Mouse (Mus musculus): ENCODE data around the gene Dtnbp1. TPM values are rescaled to one million over a fixed set of nuclear protein-coding genes. Genes with fewer than 3 reads are reported as not detected.

The Dtnbp1 gene
- polyA plus RNA-seq, 1 experiment = 109 TPM

- TF ChIP-seq CTCF (IDR thresholded peaks at IDR 0.05; ENCODE audit: borderline replicate concordance, insufficient read depth, low read depth, low read length) (no peak), POLR2A (IDR thresholded peaks at IDR 0.05; ENCODE audit: borderline replicate concordance, insufficient read depth, low read length) (no peak)
- Histone ChIP-seq H3K4me3 (replicated peaks; ENCODE audit: insufficient read depth, low read depth, low read length) (peak overlapping the region; percentile 86), H3K4me1 (ENCODE audit: control insufficient read depth, insufficient read depth, low read length) (peaks cover 5% of the 10 kb centered on the region; the same call in 1 of the 2 replicates), H3K27ac (ENCODE audit: insufficient read depth, low read length) (peak overlapping the region; percentile 59), H3K27me3 (ENCODE audit: control insufficient read depth, insufficient read depth, low read length) (no peaks in the 10 kb centered on the region)
- DNase-seq = peak; percentile 68 to 71
- WGBS = under 1% methylated on average over 52 of the region's 52 CpGs
Measured at GRCm38 (mm10) chr13:45001228-45001910, 578 bp downstream of the Dtnbp1 start.

- peak; percentile 47 to 56 for DNase-seq
- no peak overlapping the region for H3K27ac ChIP-seq (ENCODE audit: insufficient read depth, low read length)
- 9% methylated on average over 7 of the region's 7 CpGs for WGBS
Measured at GRCm38 (mm10) chr13:45000836-45001227, 1.1 kb downstream of the Dtnbp1 start.

GRCm38 (mm10) chr13:44999211-44999610, 2.7 kb downstream of the Dtnbp1 start:
- Histone ChIP-seq H3K4me3 (replicated peaks; ENCODE audit: insufficient read depth, low read depth, low read length) (no peak overlapping the region), H3K27ac (ENCODE audit: insufficient read depth, low read length) (no peak overlapping the region), H3K4me1 (ENCODE audit: control insufficient read depth, insufficient read depth, low read length) (peaks cover 5% of the 10 kb centered on the region; the same call in 1 of the 2 replicates), H3K27me3 (ENCODE audit: control insufficient read depth, insufficient read depth, low read length) (no peaks in the 10 kb centered on the region)
- TF ChIP-seq POLR2A (IDR thresholded peaks at IDR 0.05; ENCODE audit: borderline replicate concordance, insufficient read depth, low read length) (no peak), CTCF (IDR thresholded peaks at IDR 0.05; ENCODE audit: borderline replicate concordance, insufficient read depth, low read depth, low read length) (no peak)
- WGBS = 91% methylated on average over 12 of the region's 12 CpGs
- DNase-seq = no peak

More at GRCm38 (mm10) chr13:45000836-45001227, 1.1 kb downstream of the Dtnbp1 start:
- H3K27me3 ChIP-seq (ENCODE audit: control insufficient read depth, insufficient read depth, low read length) = no peaks in the 10 kb centered on the region
- peaks cover 5% of the 10 kb centered on the region; the same call in 1 of the 2 replicates for H3K4me1 ChIP-seq (ENCODE audit: control insufficient read depth, insufficient read depth, low read length)
- peak overlapping the region; percentile 86 for H3K4me3 ChIP-seq (replicated peaks; ENCODE audit: insufficient read depth, low read depth, low read length)
- TF ChIP-seq POLR2A (IDR thresholded peaks at IDR 0.05; ENCODE audit: borderline replicate concordance, insufficient read depth, low read length) = no peak
- TF ChIP-seq CTCF (IDR thresholded peaks at IDR 0.05; ENCODE audit: borderline replicate concordance, insufficient read depth, low read depth, low read length) = no peak

- H3K27ac ChIP-seq (ENCODE audit: insufficient read depth, low read length) = no peak overlapping the region
- H3K4me1 ChIP-seq (ENCODE audit: control insufficient read depth, insufficient read depth, low read length) = peaks cover 3% of the 10 kb centered on the region; the same call in 1 of the 2 replicates
- no peak for DNase-seq
- WGBS = 84% methylated on average over 5 of the region's 5 CpGs
- H3K27me3 ChIP-seq (ENCODE audit: control insufficient read depth, insufficient read depth, low read length) = no peaks in the 10 kb centered on the region
- no peak overlapping the region for H3K4me3 ChIP-seq (replicated peaks; ENCODE audit: insufficient read depth, low read depth, low read length)
- TF ChIP-seq POLR2A (IDR thresholded peaks at IDR 0.05; ENCODE audit: borderline replicate concordance, insufficient read depth, low read length) (no peak), CTCF (IDR thresholded peaks at IDR 0.05; ENCODE audit: borderline replicate concordance, insufficient read depth, low read depth, low read length) (no peak)
Measured at GRCm38 (mm10) chr13:44996339-44996738, 5.6 kb downstream of the Dtnbp1 start.

- no peaks in the 10 kb centered on the region for H3K27me3 ChIP-seq (ENCODE audit: control insufficient read depth, insufficient read depth, low read length)
Measured at GRCm38 (mm10) chr13:44992550-44993205, 9.3 kb downstream of the Dtnbp1 start.

GRCm38 (mm10) chr13:44991936-44992335, 10.0 kb downstream of the Dtnbp1 start:
- Histone ChIP-seq H3K27me3 (ENCODE audit: control insufficient read depth, insufficient read depth, low read length) (no peaks in the 10 kb centered on the region), H3K4me3 (replicated peaks; ENCODE audit: insufficient read depth, low read depth, low read length) (no peak overlapping the region), H3K4me1 (ENCODE audit: control insufficient read depth, insufficient read depth, low read length) (no peaks in the 10 kb centered on the region), H3K27ac (ENCODE audit: insufficient read depth, low read length) (no peak overlapping the region)
- DNase-seq = no peak
- 76% methylated on average over 4 of the region's 4 CpGs for WGBS
- no peak for TF ChIP-seq CTCF (IDR thresholded peaks at IDR 0.05; ENCODE audit: borderline replicate concordance, insufficient read depth, low read depth, low read length)
- TF ChIP-seq POLR2A (IDR thresholded peaks at IDR 0.05; ENCODE audit: borderline replicate concordance, insufficient read depth, low read length) = no peak

More at GRCm38 (mm10) chr13:44992550-44993205, 9.3 kb downstream of the Dtnbp1 start:
- no peak for TF ChIP-seq POLR2A (IDR thresholded peaks at IDR 0.05; ENCODE audit: borderline replicate concordance, insufficient read depth, low read length)
- TF ChIP-seq CTCF (IDR thresholded peaks at IDR 0.05; ENCODE audit: borderline replicate concordance, insufficient read depth, low read depth, low read length) = no peak
- no peak for DNase-seq
- Histone ChIP-seq H3K27ac (ENCODE audit: insufficient read depth, low read length) (no peak overlapping the region), H3K4me1 (ENCODE audit: control insufficient read depth, insufficient read depth, low read length) (no peaks in the 10 kb centered on the region), H3K4me3 (replicated peaks; ENCODE audit: insufficient read depth, low read depth, low read length) (no peak overlapping the region)
- 92% methylated on average over 10 of the region's 10 CpGs for WGBS

- Histone ChIP-seq H3K27ac (ENCODE audit: insufficient read depth, low read length) (no peak overlapping the region), H3K4me3 (replicated peaks; ENCODE audit: insufficient read depth, low read depth, low read length) (no peak overlapping the region), H3K4me1 (ENCODE audit: control insufficient read depth, insufficient read depth, low read length) (no peaks in the 10 kb centered on the region), H3K27me3 (ENCODE audit: control insufficient read depth, insufficient read depth, low read length) (no peaks in the 10 kb centered on the region)
- TF ChIP-seq CTCF (IDR thresholded peaks at IDR 0.05; ENCODE audit: borderline replicate concordance, insufficient read depth, low read depth, low read length) = no peak
- no peak for TF ChIP-seq POLR2A (IDR thresholded peaks at IDR 0.05; ENCODE audit: borderline replicate concordance, insufficient read depth, low read length)
- WGBS = 96% methylated on average over 7 of the region's 7 CpGs
- no peak for DNase-seq
Measured at GRCm38 (mm10) chr13:44990073-44990682, 11.8 kb downstream of the Dtnbp1 start.

All from cerebellum, adult 2 months (tissue).